Mouse (Mus musculus) forebrain, embryonic 12.5 days (tissue): ENCODE results near the gene Gm20604. TPM values are rescaled to one million over a fixed set of nuclear protein-coding genes. Genes with fewer than 3 reads are reported as not detected.

Experiments used
- polyA plus RNA-seq: library from polyadenylated mRNA; unstranded; fragments of >200 nt; fragmentation: Nextera tagmentation; extraction: Ambion mirVana; gene quantifications from 2 replicates; pipeline ENCODE4 v1.2.1, GENCODE M21; 2016

Gm20604 gene
- polyA plus RNA-seq, 1 experiment from 2014 or later, result 32.4 TPM

Other genes with a start within 250 kb of the Gm20604 start
- gene Chga, start 203.7 kb downstream of the Gm20604 start, polyA plus RNA-seq, result 38.4 and 41.2 TPM in 2 replicates
- 22.5 and 23.1 TPM in 2 replicates for gene Itpk1, start 53.7 kb downstream of the Gm20604 start, polyA plus RNA-seq
- gene Moap1, start 15.0 kb downstream of the Gm20604 start, polyA plus RNA-seq, result 30.1 and 33.4 TPM in 2 replicates
- gene Tmem251, start 14.9 kb downstream of the Gm20604 start, polyA plus RNA-seq, result 12.0 and 12.4 TPM in 2 replicates
- gene Gm28051, start 907 bp downstream of the Gm20604 start, polyA plus RNA-seq, result not detected in 2 replicates
- gene Gon7, start 869 bp downstream of the Gm20604 start, polyA plus RNA-seq, result 48.4 and 49.3 TPM in 2 replicates
- gene Ubr7, start 705 bp downstream of the Gm20604 start, polyA plus RNA-seq, result 59.2 and 61.7 TPM in 2 replicates
- gene Btbd7, start 119.8 kb upstream of the Gm20604 start, polyA plus RNA-seq, result 29.1 and 29.6 TPM in 2 replicates
- not detected in 2 replicates for gene Cox8c, start 140.6 kb upstream of the Gm20604 start, polyA plus RNA-seq
- 4.1 and 4.8 TPM in 2 replicates for gene Unc79, start 190.2 kb upstream of the Gm20604 start, polyA plus RNA-seq